Mouse (Mus musculus) left cerebral cortex, adult 8-10 months (tissue): ENCODE results near the gene Olfr350. TPM values are rescaled to one million over a fixed set of nuclear protein-coding genes. Genes with fewer than 3 reads are reported as not detected.

ENCODE experiments used
- DNase-seq, 2 experiments: peaks; one replicate each; pipeline ENCODE4 v3.0.0; 2022; ENCODE audit warnings: low spot score in 2 of 2
- total RNA-seq, 4 experiments: library from RNA; stranded (reverse); gene quantifications; 2 replicates each; pipeline ENCODE4 v1.2.4; 2022

Olfr350 gene
- total RNA-seq: not detected

GRCm38 (mm10) chr2:36846010-36846409 lies at the start of gene Olfr350:
Gene Olfr350 (plus strand): TSS chr2:36846310.
- DNase-seq: no peak

GRCm38 (mm10) chr2:36816932-36817331 lies 29.2 kb upstream of the Olfr350 start, which contains the start of gene Olfr3:
Gene Olfr3 (minus strand): TSS chr2:36817032.
- DNase-seq: no peak

- DNase-seq: no peak
These were observed 16.4 kb downstream of the Olfr350 start, which contains the start of gene Olfr351 for GRCm38 (mm10) chr2:36862560-36862959. Gene Olfr351 (minus strand): TSS chr2:36862660.

- no peak for DNase-seq
These were observed 22.1 kb downstream of the Olfr350 start, which contains the start of gene Olfr352 for GRCm38 (mm10) chr2:36868160-36868559. Gene Olfr352 (plus strand): TSS chr2:36868460.

- DNase-seq: no peak
These were observed 46.7 kb downstream of the Olfr350 start, which contains the start of gene Olfr353 for GRCm38 (mm10) chr2:36892836-36893235. Gene Olfr353 (minus strand): TSS chr2:36892936.

- no peak for DNase-seq
These were observed 51.0 kb downstream of the Olfr350 start for GRCm38 (mm10) chr2:36897114-36897513.

Other genes starting within 250 kb of the Olfr350 start
- gene Olfr345, start 206.3 kb upstream of the Olfr350 start, total RNA-seq: not detected
- gene Olfr346, start 160.5 kb upstream of the Olfr350 start, total RNA-seq: not detected
- not detected for gene Olfr347, start 114.4 kb upstream of the Olfr350 start, total RNA-seq
- not detected for gene Olfr348, start 62.0 kb upstream of the Olfr350 start, total RNA-seq
- not detected for gene Olfr50, start 55.8 kb upstream of the Olfr350 start, total RNA-seq
- gene Olfr3, start 29.3 kb upstream of the Olfr350 start, total RNA-seq: not detected
- not detected for gene Olfr351, start 16.4 kb downstream of the Olfr350 start, total RNA-seq
- gene Olfr352, start 22.1 kb downstream of the Olfr350 start, total RNA-seq: not detected
- not detected for gene Olfr353, start 46.6 kb downstream of the Olfr350 start, total RNA-seq
- gene Olfr354, start 59.4 kb downstream of the Olfr350 start, total RNA-seq: not detected
- not detected for gene Olfr355, start 82.6 kb downstream of the Olfr350 start, total RNA-seq
- not detected for gene Olfr356, start 90.8 kb downstream of the Olfr350 start, total RNA-seq
- gene Olfr357, start 147.5 kb downstream of the Olfr350 start, total RNA-seq: not detected
- gene Olfr358, start 163.0 kb downstream of the Olfr350 start, total RNA-seq: not detected
- not detected for gene Olfr360, start 219.4 kb downstream of the Olfr350 start, total RNA-seq
- gene Olfr361, start 243.0 kb downstream of the Olfr350 start, total RNA-seq: not detected